Mouse (Mus musculus): Measurements from ENCODE around the gene Shisa8.

Shisa8 gene

GRCm38 (mm10) chr15:82203611-82204351 lies 8.8 kb downstream of the Shisa8 start:
- DNase-seq, result no peak

- DNase-seq, result no peak
Observed at GRCm38 (mm10) chr15:82203090-82203489, 9.5 kb downstream of the Shisa8 start.

DNA sequence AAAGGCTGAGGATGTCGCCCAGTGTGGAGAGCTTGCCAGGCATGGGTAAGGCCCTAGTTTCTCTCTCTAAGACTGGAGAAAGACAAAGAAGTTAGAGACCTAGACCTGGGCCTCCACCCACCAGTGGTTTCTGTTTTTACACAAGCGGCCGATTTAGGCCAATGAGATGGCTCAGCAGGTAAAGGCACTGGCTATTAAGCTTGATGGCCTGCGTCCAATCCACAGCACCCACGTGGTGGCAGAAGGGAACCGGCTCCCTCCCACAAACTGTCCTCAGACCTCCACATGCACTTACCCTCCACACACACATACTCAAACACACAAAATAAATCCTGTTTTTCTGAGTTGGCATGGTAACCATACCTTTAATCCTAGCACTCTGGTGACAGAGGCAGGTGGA lies 10.5 kb downstream of the Shisa8 start:
- DNase-seq, result no peak

DNA sequence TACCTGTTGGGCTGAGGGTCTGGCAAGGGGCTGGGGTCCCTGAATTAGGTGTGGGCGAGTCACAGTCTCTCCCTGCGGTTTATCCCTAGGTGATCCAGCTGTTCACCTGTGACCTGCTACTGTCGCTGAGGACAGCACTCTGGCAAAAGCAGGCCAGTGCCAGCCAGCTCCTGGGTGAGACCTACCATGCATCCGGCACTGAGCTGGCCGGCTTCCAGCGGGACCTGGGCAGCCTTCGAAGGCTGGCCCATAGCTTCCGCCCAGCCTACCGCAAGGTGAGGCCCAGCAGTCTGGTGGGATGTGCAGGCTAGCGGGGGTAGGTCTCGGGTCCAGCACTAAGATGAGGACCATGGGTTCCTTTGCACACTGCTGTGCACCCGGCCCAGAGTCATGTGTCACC lies 13.1 kb downstream of the Shisa8 start:
- no peak for DNase-seq

- no peak for DNase-seq
Observed at GRCm38 (mm10) chr15:82198342-82198741, 14.3 kb downstream of the Shisa8 start.

DNA sequence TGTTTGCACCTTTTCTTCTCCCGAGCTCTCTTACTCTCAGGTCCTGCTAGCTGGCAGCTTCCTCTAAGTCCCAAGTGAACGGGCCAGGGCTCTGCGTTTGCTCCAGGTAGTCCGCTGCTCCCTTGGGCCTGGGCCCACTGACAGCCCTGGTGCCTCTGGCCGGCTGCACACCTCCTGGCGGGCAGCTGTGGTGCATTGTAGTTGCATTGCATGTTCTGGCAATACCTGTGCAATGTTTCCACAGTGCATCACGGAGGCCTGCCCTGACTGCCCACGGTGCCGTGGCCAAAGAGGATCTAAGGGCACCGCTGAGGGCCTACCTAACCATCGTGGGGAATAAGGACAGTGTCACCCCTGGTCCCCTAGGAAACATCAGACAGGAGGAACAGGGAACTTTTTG lies 14.7 kb downstream of the Shisa8 start:
- no peak for DNase-seq

DNA sequence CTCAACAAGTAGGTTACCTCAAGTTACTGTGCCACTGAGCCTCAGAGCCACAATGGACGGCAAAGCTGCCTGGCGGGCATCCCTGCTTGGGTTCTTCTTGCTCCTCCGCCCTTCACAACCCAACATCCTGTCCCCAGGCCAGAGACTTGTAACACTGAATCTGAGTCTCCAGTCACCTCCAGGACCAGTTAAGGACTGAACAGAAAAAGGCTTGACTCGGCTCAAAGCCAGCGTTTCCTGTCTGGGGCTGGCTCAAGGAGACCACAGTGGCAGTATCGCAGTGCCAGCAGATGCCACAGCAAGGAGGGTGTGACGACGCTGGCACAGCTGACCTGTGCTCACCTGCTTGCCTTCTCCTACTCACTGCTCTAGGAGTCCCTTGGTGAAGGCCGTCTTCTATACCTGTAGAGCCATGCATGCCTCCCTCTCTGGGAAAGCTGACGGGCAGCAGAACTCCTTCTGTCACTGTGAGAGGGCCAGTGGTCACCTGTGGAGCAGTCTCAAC lies 15.3 kb downstream of the Shisa8 start:
- no peak for DNase-seq

- DNase-seq, result no peak
Observed at GRCm38 (mm10) chr15:82196300-82196699, 16.3 kb downstream of the Shisa8 start.

GRCm38 (mm10) chr15:82192617-82193016 lies 20.0 kb downstream of the Shisa8 start:
- no peak for DNase-seq

GRCm38 (mm10) chr15:82188481-82189240 lies 24.0 kb downstream of the Shisa8 start:
- peak in 1 of 2 experiments; percentile 57 for DNase-seq

DNA sequence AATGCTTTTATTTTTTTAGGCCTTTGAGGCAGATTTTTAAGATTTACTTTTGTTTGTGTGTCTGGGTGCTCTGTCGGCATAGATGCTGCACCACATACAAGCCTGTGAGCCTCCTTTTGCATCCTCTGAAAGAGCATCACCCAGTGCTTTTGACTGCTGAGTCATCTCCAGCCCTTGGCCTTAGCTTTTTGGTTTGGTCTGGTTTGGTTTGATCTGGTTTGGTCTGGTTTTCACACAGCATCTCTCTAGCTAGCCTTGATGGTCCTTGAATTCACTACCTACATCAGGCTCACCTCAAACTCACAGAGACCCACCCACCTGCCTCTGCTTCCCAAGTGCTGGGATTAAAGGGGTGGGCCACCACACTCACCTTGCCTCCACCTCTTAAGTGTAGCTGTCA lies 24.7 kb downstream of the Shisa8 start:
- no peak for DNase-seq

DNA sequence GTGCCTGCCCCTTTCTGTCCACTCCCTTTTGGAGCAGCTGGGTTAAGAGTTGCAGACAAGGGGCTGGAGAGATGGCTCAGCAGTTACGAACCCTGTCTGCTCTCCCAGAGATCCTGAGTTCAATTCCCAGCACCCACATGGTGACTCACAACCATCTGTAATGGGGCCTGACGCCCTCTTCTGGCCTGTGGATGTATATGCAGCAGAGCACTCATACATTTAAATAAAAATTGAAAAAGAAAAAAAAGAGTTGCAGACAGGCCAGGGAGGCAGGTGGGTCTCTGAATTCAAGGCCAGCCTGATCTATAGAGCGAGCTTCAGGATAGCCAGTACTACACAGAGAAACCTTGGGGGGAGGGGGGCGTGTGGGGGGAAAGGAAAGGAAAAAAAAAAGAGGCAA lies 25.2 kb downstream of the Shisa8 start:
- no peak for DNase-seq

- DNase-seq, result peak; percentile 29 to 41
Observed at GRCm38 (mm10) chr15:82186931-82187330, 25.7 kb downstream of the Shisa8 start.

DNA sequence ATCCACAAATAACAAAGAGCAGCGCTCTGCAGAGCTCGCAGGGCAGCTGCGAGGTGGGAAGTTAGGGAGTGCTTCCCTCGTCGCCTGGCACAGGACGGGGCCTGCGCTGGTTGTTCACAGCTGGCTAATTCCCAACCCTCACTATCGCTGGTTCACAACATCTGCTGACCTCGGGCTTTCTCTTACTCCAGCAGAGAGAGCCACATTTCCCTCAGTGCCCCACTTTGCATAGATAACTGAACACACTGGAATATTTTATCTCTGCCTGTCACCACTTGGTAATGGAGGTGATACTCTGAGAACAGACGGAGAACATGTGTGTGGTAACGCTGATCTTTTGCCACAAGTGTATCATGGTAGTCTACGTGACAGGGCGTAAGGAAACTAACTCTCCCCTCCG lies 26.5 kb downstream of the Shisa8 start:
- DNase-seq, result no peak

- no peak for DNase-seq
Observed at GRCm38 (mm10) chr15:82185062-82185783, 27.4 kb downstream of the Shisa8 start.

DNA sequence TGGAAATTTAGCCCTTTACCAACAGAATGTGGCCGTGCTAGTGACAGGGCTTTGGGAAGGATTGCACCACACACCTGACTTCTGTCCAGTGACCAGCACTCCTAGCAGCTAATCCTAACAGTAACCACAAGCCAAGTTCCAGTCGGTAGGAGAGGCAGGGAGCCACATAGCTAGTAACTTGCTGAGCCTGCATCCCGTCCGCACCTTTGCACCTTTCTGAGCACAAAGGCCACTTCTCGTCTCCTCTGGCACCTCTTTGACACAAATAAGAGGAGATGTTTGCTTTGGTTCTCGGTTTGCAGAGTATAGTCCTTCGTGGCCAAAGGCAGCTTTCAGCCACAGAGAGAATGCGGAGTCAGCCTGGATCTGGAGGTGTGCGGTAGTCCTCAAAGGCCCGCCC lies 28.0 kb downstream of the Shisa8 start:
- DNase-seq, result no peak

GRCm38 (mm10) chr15:82184183-82184582 lies 28.4 kb downstream of the Shisa8 start:
- no peak for DNase-seq

DNA sequence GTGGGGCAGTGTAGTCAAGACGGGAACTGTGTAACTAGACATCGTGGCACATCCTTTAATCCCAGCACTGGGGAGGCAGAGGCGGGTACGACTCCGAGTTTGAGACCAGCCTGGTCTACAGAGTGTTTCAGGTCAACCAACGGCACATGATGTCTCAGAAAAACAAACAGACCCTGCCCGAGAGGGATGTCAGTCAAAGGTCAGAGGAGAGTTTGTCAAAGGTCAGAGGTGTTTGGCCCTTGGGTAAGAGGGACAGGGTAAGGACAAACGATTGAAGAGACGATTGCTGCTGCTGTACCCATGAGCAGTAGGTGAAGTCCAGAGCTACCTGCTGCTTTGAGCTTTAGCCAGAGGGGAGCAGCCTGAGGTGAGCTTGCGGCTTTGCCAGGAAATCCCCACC lies 29.0 kb downstream of the Shisa8 start:
- no peak for DNase-seq

DNA sequence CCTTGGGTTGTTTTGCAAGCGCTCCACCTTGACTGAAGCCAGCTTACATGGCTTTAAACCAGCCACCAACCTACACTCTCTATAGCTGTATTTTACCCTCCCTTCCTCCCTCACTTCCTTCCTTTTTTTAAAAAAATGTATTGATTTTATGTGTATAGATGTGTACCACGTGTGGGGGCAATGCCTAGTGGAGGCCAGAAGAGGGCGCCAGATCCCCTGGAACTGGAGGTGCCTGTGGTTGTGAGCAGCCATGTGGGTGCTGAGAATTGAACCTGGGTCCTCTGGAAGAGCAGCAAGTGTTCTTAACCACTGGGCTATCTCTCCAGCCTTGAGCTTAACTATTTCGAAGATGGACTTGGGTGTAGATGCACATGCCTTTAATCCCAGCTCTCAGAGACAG lies 30.3 kb downstream of the Shisa8 start:
- DNase-seq, result no peak

DNA sequence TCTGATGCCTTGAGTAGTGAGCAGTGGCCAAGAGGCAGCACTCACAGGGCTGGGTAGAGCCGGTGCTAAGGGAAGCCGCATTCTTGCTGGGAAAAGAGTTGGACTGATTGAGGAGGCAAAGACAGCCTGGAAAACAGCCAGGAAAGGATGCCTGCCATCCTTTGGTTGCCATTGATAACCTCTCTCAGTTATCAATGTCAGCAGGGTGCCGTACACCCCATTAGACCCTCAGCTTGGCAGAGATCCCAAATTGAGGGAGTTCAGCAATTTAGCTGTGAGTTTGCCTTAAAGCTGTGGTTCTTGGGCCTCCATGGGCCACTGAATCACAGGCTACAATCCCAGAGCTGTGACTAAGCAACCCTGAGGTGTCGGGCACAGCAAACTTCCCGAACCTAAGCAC lies 31.5 kb downstream of the Shisa8 start:
- no peak for DNase-seq

DNA sequence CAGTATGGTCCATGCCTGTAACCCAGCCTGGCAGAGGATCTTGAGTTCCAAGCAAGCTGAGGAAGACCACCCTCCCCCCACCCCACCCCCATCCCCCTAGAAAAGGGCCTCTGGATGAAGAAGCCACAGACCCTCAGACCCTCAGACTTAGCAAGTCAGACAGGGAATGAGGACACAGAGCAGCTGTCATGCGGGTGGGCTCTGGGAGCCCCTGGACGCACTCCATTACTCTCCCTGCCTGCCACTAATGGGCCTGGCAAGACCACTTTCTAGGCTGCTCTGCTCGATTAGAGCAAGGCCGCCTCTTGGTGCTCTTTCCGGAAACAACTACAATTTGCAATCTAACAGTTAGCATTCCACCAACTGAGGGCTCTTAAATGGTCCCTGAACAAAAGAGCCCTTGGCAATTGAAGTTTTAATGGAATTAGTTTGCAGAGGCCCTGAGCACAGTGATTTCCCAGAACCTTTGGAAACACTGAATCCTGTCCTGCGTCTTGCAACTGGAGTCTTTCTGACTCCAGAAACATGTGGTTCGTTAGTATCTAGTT lies 34.8 kb downstream of the Shisa8 start:
- no peak for DNase-seq

GRCm38 (mm10) chr15:82175091-82175490 lies 37.5 kb downstream of the Shisa8 start:
- DNase-seq, result no peak

- DNase-seq, result no peak
Observed at GRCm38 (mm10) chr15:82172648-82173047, 40.0 kb downstream of the Shisa8 start.

Data from spleen, adult 18-20 months (tissue).